ENCODE assay signal across 27 mouse cellular contexts in the genomic region with DNA sequence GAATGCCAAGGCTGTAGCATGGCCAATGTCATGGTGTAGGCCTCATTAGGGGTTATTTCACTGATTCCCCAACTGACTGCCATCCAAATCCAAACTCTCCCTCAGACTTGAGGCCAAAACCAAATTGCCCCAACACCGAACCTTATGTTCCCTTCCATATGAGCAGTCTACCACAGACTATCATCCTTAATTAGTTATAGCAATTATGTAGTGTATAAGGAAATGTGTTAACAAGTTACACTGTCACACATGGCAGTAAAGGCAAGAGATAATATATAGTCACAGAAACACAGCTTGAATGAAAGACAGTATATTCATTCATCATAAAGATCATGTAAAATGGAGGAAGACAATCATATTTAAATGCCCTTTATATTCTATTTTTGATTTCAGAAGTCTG. TPM values are rescaled to one million over a fixed set of nuclear protein-coding genes. Genes with fewer than 3 reads are reported as not detected.
DNase-seq lines count a peak whose midpoint lies in the region; ATAC-seq and TF ChIP-seq lines count a peak whose summit lies in the region.
"Had no signal": no experiment of that assay in that cellular context is flagged by ENCODE, and none has a peak within 500 bp of the region (broad histone marks: within the 10 kb centered on the region; RNA-seq: fewer than 3 reads in every experiment).

No protein-coding gene starts in this region.

- no peaks in the 10 kb centered on the region for H3K27me3 ChIP-seq in forebrain, embryonic 13.5 days
- no peaks in the 10 kb centered on the region for H3K27me3 ChIP-seq in forebrain, embryonic 10.5 days (ENCODE audit: poor library complexity, severe bottlenecking)
- no peaks in the 10 kb centered on the region for H3K27me3 ChIP-seq in forebrain, postnatal 0 days (ENCODE audit: insufficient read depth, low read length)
- H3K27me3 ChIP-seq in forebrain, embryonic 11.5 days (ENCODE audit: control insufficient read depth, insufficient read depth, low read length) = no peaks in the 10 kb centered on the region
- H3K27me3 ChIP-seq in midbrain, embryonic 11.5 days (ENCODE audit: control insufficient read depth, insufficient read depth, low read length) = no peaks in the 10 kb centered on the region
- no peaks in the 10 kb centered on the region for H3K27me3 ChIP-seq in midbrain, embryonic 13.5 days
- H3K27me3 ChIP-seq: CH12.LX; embryonic facial prominence, embryonic 13.5 days; embryonic facial prominence, embryonic 15.5 days; Patski had no signal

- H3K4me2 ChIP-seq in forebrain, embryonic 13.5 days = no peak overlapping the region
- H3K4me2 ChIP-seq in forebrain, postnatal 0 days (ENCODE audit: low read depth) = no peak overlapping the region
- H3K4me2 ChIP-seq in forebrain, embryonic 11.5 days (ENCODE audit: low read depth, low read length, severe bottlenecking) = no peak overlapping the region
- H3K4me2 ChIP-seq in midbrain, embryonic 11.5 days = no peak overlapping the region
- no peak overlapping the region for H3K4me2 ChIP-seq in midbrain, embryonic 13.5 days (replicated peaks)
- H3K4me2 ChIP-seq: embryonic facial prominence, embryonic 13.5 days; embryonic facial prominence, embryonic 15.5 days had no signal

- H3K9ac ChIP-seq in forebrain, embryonic 13.5 days = no peak overlapping the region
- H3K9ac ChIP-seq in forebrain, postnatal 0 days = no peak overlapping the region
- H3K9ac ChIP-seq in forebrain, embryonic 11.5 days (ENCODE audit: low read length) = no peak overlapping the region
- H3K9ac ChIP-seq in midbrain, embryonic 11.5 days (ENCODE audit: low read length) = no peak overlapping the region
- H3K9ac ChIP-seq in midbrain, embryonic 13.5 days (replicated peaks) = no peak overlapping the region
- H3K9ac ChIP-seq: embryonic facial prominence, embryonic 13.5 days; embryonic facial prominence, embryonic 15.5 days had no signal

- H3K27ac ChIP-seq in forebrain, embryonic 13.5 days = no peak overlapping the region
- no peak overlapping the region for H3K27ac ChIP-seq in forebrain, embryonic 10.5 days
- H3K27ac ChIP-seq in forebrain, postnatal 0 days (ENCODE audit: low read depth, low read length) = no peak overlapping the region
- no peak overlapping the region for H3K27ac ChIP-seq in forebrain, embryonic 11.5 days (ENCODE audit: low read depth, low read length)
- no peak overlapping the region for H3K27ac ChIP-seq in midbrain, embryonic 11.5 days (ENCODE audit: low read depth, low read length)
- no peak overlapping the region for H3K27ac ChIP-seq in midbrain, embryonic 13.5 days
- H3K27ac ChIP-seq: embryonic facial prominence, embryonic 13.5 days; embryonic facial prominence, embryonic 15.5 days had no signal

- H3K4me3 ChIP-seq in forebrain, embryonic 13.5 days = no peak overlapping the region
- no peak overlapping the region for H3K4me3 ChIP-seq in forebrain, embryonic 10.5 days
- H3K4me3 ChIP-seq in forebrain, postnatal 0 days (ENCODE audit: low read depth, low read length) = no peak overlapping the region
- H3K4me3 ChIP-seq in forebrain, embryonic 11.5 days (ENCODE audit: low read depth, low read length) = no peak overlapping the region
- H3K4me3 ChIP-seq in midbrain, embryonic 11.5 days (ENCODE audit: low read depth, low read length) = no peak overlapping the region
- no peak overlapping the region for H3K4me3 ChIP-seq in midbrain, embryonic 13.5 days (replicated peaks)
- H3K4me3 ChIP-seq: embryonic facial prominence, embryonic 13.5 days; embryonic facial prominence, embryonic 15.5 days; erythroblast, embryonic 14.5 days had no signal

- 0 out of 2 replicates have a peak, but pooled peaks have one; percentile 24 for ATAC-seq in forebrain, embryonic 13.5 days
- peak; percentile 78 for ATAC-seq in forebrain, postnatal 0 days
- no peak for ATAC-seq in forebrain, embryonic 11.5 days (replicated peaks; ENCODE audit: low FRiP score)
- ATAC-seq in midbrain, embryonic 11.5 days (ENCODE audit: low FRiP score) = no peak
- no peak for ATAC-seq in midbrain, embryonic 13.5 days
- ATAC-seq: activated CD4-positive, CD25-positive, alpha-beta regulatory T cell, adult 4 months; CD4-positive, CD25-positive, alpha-beta regulatory T cell, adult 4 months; forebrain, embryonic 14.5 days; Patski had no signal

- H3K4me1 ChIP-seq in forebrain, embryonic 13.5 days = no peaks in the 10 kb centered on the region
- H3K4me1 ChIP-seq in forebrain, embryonic 10.5 days = no peaks in the 10 kb centered on the region
- no peaks in the 10 kb centered on the region for H3K4me1 ChIP-seq in forebrain, postnatal 0 days (ENCODE audit: insufficient read depth)
- no peaks in the 10 kb centered on the region for H3K4me1 ChIP-seq in forebrain, embryonic 11.5 days (replicated peaks; ENCODE audit: control insufficient read depth, insufficient read depth, low read length)
- H3K4me1 ChIP-seq in midbrain, embryonic 11.5 days (ENCODE audit: control insufficient read depth, insufficient read depth, low read length) = no peaks in the 10 kb centered on the region
- no peaks in the 10 kb centered on the region for H3K4me1 ChIP-seq in midbrain, embryonic 13.5 days (replicated peaks)
- H3K4me1 ChIP-seq: embryonic facial prominence, embryonic 13.5 days; embryonic facial prominence, embryonic 15.5 days had no signal

- no peak for DNase-seq in forebrain, embryonic 10.5 days (ENCODE audit: extremely low spot score, low spot score)
- DNase-seq in forebrain, postnatal 0 days = peak; percentile 9
- no peak for DNase-seq in forebrain, embryonic 11.5 days (ENCODE audit: low spot score)
- peak; percentile 64 for DNase-seq in midbrain, embryonic 11.5 days (ENCODE audit: low spot score, missing footprints)
- DNase-seq: adrenal gland, adult 8-10 months; adrenal gland, postnatal 14 days; adrenal gland, postnatal 36 days; B cell, adult 2 months; cerebellum, adult 11 months; cerebellum, adult 18-20 months; cerebellum, adult 8-10 months; cerebellum, adult 9-11 months; cerebellum, postnatal 14 days; cerebellum, postnatal 36 days; embryo, embryonic 11 days had no signal

- 92% methylated on average over 1 of the region's 1 CpGs for WGBS in forebrain, embryonic 13.5 days
- 97% methylated on average over 1 of the region's 1 CpGs for WGBS in forebrain, embryonic 10.5 days
- 78% methylated on average over 1 of the region's 1 CpGs for WGBS in forebrain, postnatal 0 days
- 89% methylated on average over 1 of the region's 1 CpGs for WGBS in forebrain, embryonic 11.5 days
- WGBS in midbrain, embryonic 11.5 days = 97% methylated on average over 1 of the region's 1 CpGs
- WGBS in midbrain, embryonic 13.5 days = 100% methylated on average over 1 of the region's 1 CpGs

- H3K9me3 ChIP-seq in forebrain, embryonic 13.5 days (replicated peaks) = no peaks in the 10 kb centered on the region
- no peaks in the 10 kb centered on the region for H3K9me3 ChIP-seq in forebrain, embryonic 10.5 days
- no peaks in the 10 kb centered on the region for H3K9me3 ChIP-seq in forebrain, postnatal 0 days (ENCODE audit: low read length)
- no peaks in the 10 kb centered on the region for H3K9me3 ChIP-seq in forebrain, embryonic 11.5 days (ENCODE audit: control insufficient read depth, low read length)
- H3K9me3 ChIP-seq in midbrain, embryonic 11.5 days (ENCODE audit: control insufficient read depth, low read length) = no peaks in the 10 kb centered on the region
- H3K9me3 ChIP-seq in midbrain, embryonic 13.5 days = no peaks in the 10 kb centered on the region
- H3K9me3 ChIP-seq: embryonic facial prominence, embryonic 13.5 days; embryonic facial prominence, embryonic 15.5 days; G1E had no signal

- no peak for TF ChIP-seq CTCF in forebrain, postnatal 0 days (IDR thresholded peaks at IDR 0.05; ENCODE audit: low read depth)

- no peaks in the 10 kb centered on the region for H3K36me3 ChIP-seq in forebrain, embryonic 13.5 days (ENCODE audit: poor library complexity, severe bottlenecking)
- no peaks in the 10 kb centered on the region for H3K36me3 ChIP-seq in forebrain, embryonic 10.5 days (replicated peaks)
- H3K36me3 ChIP-seq in forebrain, postnatal 0 days (ENCODE audit: insufficient read depth) = no peaks in the 10 kb centered on the region
- no peaks in the 10 kb centered on the region for H3K36me3 ChIP-seq in forebrain, embryonic 11.5 days (ENCODE audit: control insufficient read depth, insufficient read depth, low read length)
- H3K36me3 ChIP-seq in midbrain, embryonic 11.5 days (ENCODE audit: control insufficient read depth, insufficient read depth, low read length) = no peaks in the 10 kb centered on the region
- no peaks in the 10 kb centered on the region for H3K36me3 ChIP-seq in midbrain, embryonic 13.5 days
- H3K36me3 ChIP-seq: embryonic facial prominence, embryonic 13.5 days; embryonic facial prominence, embryonic 15.5 days; G1E had no signal

RNA-seq across cellular contexts. Expression of a gene that starts 17.4 kb away (rescaled TPM):
- polyA plus RNA-seq in forebrain, embryonic 13.5 days (2015; fragmentation: Nextera tagmentation; extraction: Ambion mirVana) = 0.19 and 0.40 TPM in 2 replicates
- 0.21 TPM in 1 of 2 replicates, not detected in the other for polyA plus RNA-seq in forebrain, embryonic 10.5 days (2016; fragmentation: Nextera tagmentation; extraction: Ambion mirVana)
- 0.77 and 2.5 TPM in 2 replicates for total RNA-seq in forebrain, postnatal 0 days (2014; rRNA removed)
- 0.85 and 0.94 TPM in 2 replicates for polyA plus RNA-seq in forebrain, postnatal 0 days (2015; fragmentation: Nextera tagmentation; extraction: Ambion mirVana)
- polyA plus RNA-seq in forebrain, embryonic 11.5 days (2014; fragmentation: Nextera tagmentation; extraction: Ambion mirVana) = 0.60 and 0.80 TPM in 2 replicates
- 0.36 and 0.81 TPM in 2 replicates for polyA plus RNA-seq in midbrain, embryonic 11.5 days (2014; fragmentation: Nextera tagmentation; extraction: Ambion mirVana)
- 0.51 and 0.53 TPM in 2 replicates for polyA plus RNA-seq in midbrain, embryonic 13.5 days (2015; fragmentation: Nextera tagmentation; extraction: Ambion mirVana)
- total RNA-seq: G1E had no signal
- polyA plus RNA-seq: erythroblast, embryonic 14.5 days; G1E had no signal

RNA-seq across cellular contexts. Expression of a gene that starts 17.7 kb away (rescaled TPM):
- 4.4 and 6.2 TPM in 2 replicates for polyA plus RNA-seq in forebrain, embryonic 13.5 days (2015; fragmentation: Nextera tagmentation; extraction: Ambion mirVana)
- 6.5 and 8.1 TPM in 2 replicates for polyA plus RNA-seq in forebrain, embryonic 10.5 days (2016; fragmentation: Nextera tagmentation; extraction: Ambion mirVana)
- total RNA-seq in forebrain, postnatal 0 days (2014; rRNA removed) = 3.8 and 11.1 TPM in 2 replicates
- 6.0 and 8.5 TPM in 2 replicates for polyA plus RNA-seq in forebrain, postnatal 0 days (2015; fragmentation: Nextera tagmentation; extraction: Ambion mirVana)
- 21.1 and 22.7 TPM in 2 replicates for polyA plus RNA-seq in forebrain, embryonic 11.5 days (2014; fragmentation: Nextera tagmentation; extraction: Ambion mirVana)
- polyA plus RNA-seq in midbrain, embryonic 11.5 days (2014; fragmentation: Nextera tagmentation; extraction: Ambion mirVana) = 31.5 and 34.9 TPM in 2 replicates
- 9.6 and 15.2 TPM in 2 replicates for polyA plus RNA-seq in midbrain, embryonic 13.5 days (2015; fragmentation: Nextera tagmentation; extraction: Ambion mirVana)
- total RNA-seq: common myeloid progenitor, adult 5-6 weeks; G1E had no signal
- polyA plus RNA-seq: erythroblast, embryonic 14.5 days; G1E had no signal

Comparison
In these comparisons a context has a peak if more than half of its experiments do, and no peak if none do; other contexts are left out.
1. ATAC-seq: peak in forebrain, embryonic 13.5 days (single experiment) and forebrain, postnatal 0 days (single experiment); none in forebrain, embryonic 11.5 days (single experiment), midbrain, embryonic 11.5 days (single experiment) and midbrain, embryonic 13.5 days (single experiment).
2. DNase-seq: peak in forebrain, postnatal 0 days (single experiment) and midbrain, embryonic 11.5 days (single experiment); none in forebrain, embryonic 10.5 days (single experiment) and forebrain, embryonic 11.5 days (single experiment).